Mouse (Mus musculus) E14TG2a.4 (cell line): Measurements from ENCODE around the gene Ogfod2.

ENCODE experiments used
- CTCF ChIP-seq: conservative IDR thresholded peaks from 2 replicates; pipeline ENCODE4 v1.5.1; 2014; ENCODE audit warnings: low read length
- NANOG ChIP-seq: IDR thresholded peaks from 2 replicates; pipeline ENCODE4 v1.6.1; 2014; ENCODE audit warnings: borderline replicate concordance, low read length, mixed read lengths

GRCm38 (mm10) chr5:124084588-124085173, 27.4 kb upstream of the Ogfod2 start:
- TF ChIP-seq CTCF (peak; percentile 71), NANOG (no peak)
